Mouse (Mus musculus) lung, postnatal 0 days (tissue): ENCODE data around the gene Krtap4-9. TPM values are rescaled to one million over a fixed set of nuclear protein-coding genes. Genes with fewer than 3 reads are reported as not detected.
"Not testable (repeated sequence)": the region's sequence is repeated elsewhere in the genome, so short reads cannot be mapped to it uniquely, and the experiment has no call there.

Experiments used
- ATAC-seq: fragments of 200-750 bp; cut with Nextera tagmentation; 2 replicates; pipeline ENCODE4 v1.8.0; 2017; ENCODE audit warnings: moderate library complexity
- DNase-seq: peaks from one replicate; pipeline ENCODE4 v3.0.0-alpha.2; 2016; ENCODE audit warnings: low spot score
- H3K27ac ChIP-seq: fragments of 300-500 bp; sonication (generic); 2 replicates; pipeline ENCODE4 v1.5.1; 2014; ENCODE audit warnings: antibody characterized with exemption, mild to moderate bottlenecking, low read length, mixed read lengths
- H3K27me3 ChIP-seq: fragments of 300-500 bp; sonication (generic); replicated peaks from 2 replicates; pipeline ENCODE4 v1.6.1; 2014; ENCODE audit warnings: low read length, mixed read lengths; ENCODE audit not compliant: insufficient read depth
- H3K36me3 ChIP-seq: fragments of 300-500 bp; sonication (generic); 2 replicates; pipeline ENCODE4 v1.6.1; 2014; ENCODE audit warnings: low read length, mixed read lengths; ENCODE audit not compliant: insufficient read depth
- H3K4me1 ChIP-seq: fragments of 300-500 bp; sonication (generic); 2 replicates; pipeline ENCODE4 v1.6.1; 2014; ENCODE audit warnings: antibody characterized with exemption, low read depth, low read length, mixed read lengths; ENCODE audit not compliant: insufficient read depth
- H3K4me2 ChIP-seq: fragments of 300-500 bp; sonication (generic); replicated peaks from 2 replicates; pipeline ENCODE4 v1.6.1; 2014; ENCODE audit warnings: low read depth, mild to moderate bottlenecking, low read length, moderate library complexity, mixed read lengths
- H3K4me3 ChIP-seq: fragments of 300-500 bp; sonication (generic); 2 replicates; pipeline ENCODE4 v1.5.1; 2014; ENCODE audit warnings: low read depth, low read length
- H3K9ac ChIP-seq: fragments of 300-500 bp; sonication (generic); replicated peaks from 2 replicates; pipeline ENCODE4 v1.6.1; 2014; ENCODE audit warnings: low read depth, mild to moderate bottlenecking
- H3K9me3 ChIP-seq: fragments of 300-500 bp; sonication (generic); 2 replicates; pipeline ENCODE4 v1.6.1; 2016; ENCODE audit warnings: low read length, mixed read lengths
- CTCF ChIP-seq: IDR thresholded peaks from 2 replicates; pipeline ENCODE4 v1.5.1; 2016; ENCODE audit warnings: antibody characterized with exemption, mild to moderate bottlenecking
- EP300 ChIP-seq: IDR thresholded peaks from 2 replicates; pipeline ENCODE4 v1.6.1; 2016; ENCODE audit warnings: antibody characterized with exemption, mild to moderate bottlenecking, control low read depth
- WGBS: fragments of 180-500 bp; shearing (Covaris S2); extraction: QIAGEN DNeasy Blood & Tissue Kit; methylation state at CpG from one replicate; pipeline ENCODE4 v1.1.7; 2014; 5-methylcytosine and 5-hydroxymethylcytosine counted together
- polyA plus RNA-seq: library from polyadenylated mRNA; unstranded; fragments of >200 nt; fragmentation: Nextera tagmentation; extraction: Ambion mirVana; gene quantifications from 2 replicates; pipeline ENCODE4 v1.2.1, GENCODE M21; 2015

Krtap4-9 gene
- polyA plus RNA-seq, 1 experiment from 2014 or later = not detected

- DNase-seq = no peak
- H3K9ac ChIP-seq = no peak within 1 kb of the TSS
- H3K36me3 ChIP-seq = no peaks in the 10 kb centered on the region
- 73% methylated on average over 2 of the region's 2 CpGs for WGBS
- H3K4me2 ChIP-seq = no peak within 1 kb of the TSS
- no peak for TF ChIP-seq CTCF
- no peak for TF ChIP-seq EP300
- ATAC-seq = no peak
- H3K27ac ChIP-seq = no peak within 1 kb of the TSS
- H3K4me3 ChIP-seq = no peak within 1 kb of the TSS
- H3K9me3 ChIP-seq = no peaks in the 10 kb centered on the region
- no peaks in the 10 kb centered on the region for H3K27me3 ChIP-seq
- H3K4me1 ChIP-seq = no peaks in the 10 kb centered on the region
Measured at GRCm38 (mm10) chr11:99793367-99793766, 8.4 kb downstream of the Krtap4-9 start, which contains the start of gene Gm11596. Gene Gm11596, minus strand, starts transcription at chr11:99793467.

GRCm38 (mm10) chr11:99798832-99799231, 13.8 kb downstream of the Krtap4-9 start, which contains the start of gene Gm11569:
Gene Gm11569, minus strand, starts transcription at chr11:99798932.
- H3K27me3 ChIP-seq, H3K9me3 ChIP-seq, H3K4me3 ChIP-seq, DNase-seq, H3K27ac ChIP-seq, H3K4me1 ChIP-seq, H3K36me3 ChIP-seq, H3K4me2 ChIP-seq, H3K9ac ChIP-seq, ATAC-seq: not testable (repeated sequence)
- WGBS = no CpG with 5 or more reads among the region's 1 CpGs

- WGBS = no CpG with 5 or more reads among the region's 1 CpGs
- H3K4me2 ChIP-seq, H3K9ac ChIP-seq, H3K4me3 ChIP-seq, H3K9me3 ChIP-seq, H3K27ac ChIP-seq, H3K27me3 ChIP-seq, H3K36me3 ChIP-seq, H3K4me1 ChIP-seq, ATAC-seq, DNase-seq: not testable (repeated sequence)
Measured at GRCm38 (mm10) chr11:99804346-99804745, 19.3 kb downstream of the Krtap4-9 start, which contains the start of gene Gm11554. Gene Gm11554, minus strand, starts transcription at chr11:99804446.

- ATAC-seq, H3K4me3 ChIP-seq, H3K27me3 ChIP-seq: not testable (repeated sequence)
Measured at GRCm38 (mm10) chr11:99809792-99810191, 24.8 kb downstream of the Krtap4-9 start, which contains the start of gene Krtap4-13. Gene Krtap4-13, minus strand, starts transcription at chr11:99809892.

GRCm38 (mm10) chr11:99815566-99815965, 30.6 kb downstream of the Krtap4-9 start, which contains the start of gene Gm11564:
Gene Gm11564, minus strand, starts transcription at chr11:99815666.
- not testable (repeated sequence) for H3K9ac ChIP-seq, H3K27me3 ChIP-seq, H3K27ac ChIP-seq, H3K4me3 ChIP-seq, ATAC-seq, DNase-seq, H3K36me3 ChIP-seq, H3K4me1 ChIP-seq, H3K9me3 ChIP-seq, H3K4me2 ChIP-seq
- WGBS = 73% methylated on average over 2 of the region's 2 CpGs

More at GRCm38 (mm10) chr11:99809792-99810191, 24.8 kb downstream of the Krtap4-9 start, which contains the start of gene Krtap4-13:
- not testable (repeated sequence) for H3K27ac ChIP-seq, H3K4me2 ChIP-seq, H3K9ac ChIP-seq, DNase-seq, H3K4me1 ChIP-seq, H3K9me3 ChIP-seq, H3K36me3 ChIP-seq

Other genes starting within 250 kb of the Krtap4-9 start
- not detected in 2 replicates for gene Krt40, start 242.0 kb upstream of the Krtap4-9 start, polyA plus RNA-seq
- gene Krtap3-3, start 234.3 kb upstream of the Krtap4-9 start, polyA plus RNA-seq = not detected in 2 replicates
- not detected in 2 replicates for gene Krtap3-2, start 228.3 kb upstream of the Krtap4-9 start, polyA plus RNA-seq
- gene Gm11939, start 225.7 kb upstream of the Krtap4-9 start, polyA plus RNA-seq = not detected in 2 replicates
- not detected in 2 replicates for gene Krtap3-1, start 218.6 kb upstream of the Krtap4-9 start, polyA plus RNA-seq
- 0.26 TPM in 1 of 2 replicates, not detected in the other for gene Krtap1-5, start 204.2 kb upstream of the Krtap4-9 start, polyA plus RNA-seq
- gene Krtap1-4, start 201.5 kb upstream of the Krtap4-9 start, polyA plus RNA-seq = not detected in 2 replicates
- not detected in 2 replicates for gene Krtap1-3, start 193.9 kb upstream of the Krtap4-9 start, polyA plus RNA-seq
- not detected in 2 replicates for gene Krtap9-3, start 187.1 kb upstream of the Krtap4-9 start, polyA plus RNA-seq
- gene Gm11938, start 181.9 kb upstream of the Krtap4-9 start, polyA plus RNA-seq = not detected in 2 replicates
- not detected in 2 replicates for gene Gm11937, start 175.0 kb upstream of the Krtap4-9 start, polyA plus RNA-seq
- gene Krtap2-4, start 170.4 kb upstream of the Krtap4-9 start, polyA plus RNA-seq = not detected in 2 replicates
- gene Gm11562, start 164.8 kb upstream of the Krtap4-9 start, polyA plus RNA-seq = not detected in 2 replicates
- not detected in 2 replicates for gene Krtap4-1, start 157.0 kb upstream of the Krtap4-9 start, polyA plus RNA-seq
- gene Krtap4-2, start 150.1 kb upstream of the Krtap4-9 start, polyA plus RNA-seq = not detected in 2 replicates
- not detected in 2 replicates for gene Krtap4-7, start 141.1 kb upstream of the Krtap4-9 start, polyA plus RNA-seq
- not detected in 2 replicates for gene Gm11555, start 135.0 kb upstream of the Krtap4-9 start, polyA plus RNA-seq
- gene Gm11563, start 126.2 kb upstream of the Krtap4-9 start, polyA plus RNA-seq = not detected in 2 replicates
- not detected in 2 replicates for gene Krtap4-6, start 119.2 kb upstream of the Krtap4-9 start, polyA plus RNA-seq
- gene Gm14190, start 94.5 kb upstream of the Krtap4-9 start, polyA plus RNA-seq = not detected in 2 replicates
- gene Gm14180, start 50.9 kb upstream of the Krtap4-9 start, polyA plus RNA-seq = not detected in 2 replicates
- gene Gm11595, start 12.3 kb upstream of the Krtap4-9 start, polyA plus RNA-seq = not detected in 2 replicates
- gene Krtap4-8, start 4.5 kb upstream of the Krtap4-9 start, polyA plus RNA-seq = not detected in 2 replicates
- gene Gm11596, start 8.3 kb downstream of the Krtap4-9 start, polyA plus RNA-seq = not detected in 2 replicates
- not detected in 2 replicates for gene Gm11569, start 13.7 kb downstream of the Krtap4-9 start, polyA plus RNA-seq
- not detected in 2 replicates for gene Gm11554, start 19.2 kb downstream of the Krtap4-9 start, polyA plus RNA-seq
- gene Krtap4-13, start 24.7 kb downstream of the Krtap4-9 start, polyA plus RNA-seq = not detected in 2 replicates
- gene Gm11564, start 30.5 kb downstream of the Krtap4-9 start, polyA plus RNA-seq = not detected in 2 replicates
- not detected in 2 replicates for gene 2300003K06Rik, start 52.9 kb downstream of the Krtap4-9 start, polyA plus RNA-seq
- not detected in 2 replicates for gene Krtap4-16, start 66.4 kb downstream of the Krtap4-9 start, polyA plus RNA-seq
- not detected in 2 replicates for gene Gm11568, start 72.7 kb downstream of the Krtap4-9 start, polyA plus RNA-seq
- not detected in 2 replicates for gene Gm11559, start 79.3 kb downstream of the Krtap4-9 start, polyA plus RNA-seq
- gene Krtap9-1, start 88.2 kb downstream of the Krtap4-9 start, polyA plus RNA-seq = not detected in 2 replicates
- gene Gm11567, start 94.0 kb downstream of the Krtap4-9 start, polyA plus RNA-seq = not detected in 2 replicates
- gene Krtap31-1, start 122.7 kb downstream of the Krtap4-9 start, polyA plus RNA-seq = not detected in 2 replicates
- not detected in 2 replicates for gene Gm11565, start 129.6 kb downstream of the Krtap4-9 start, polyA plus RNA-seq
- not detected in 2 replicates for gene Krtap31-2, start 151.1 kb downstream of the Krtap4-9 start, polyA plus RNA-seq
- gene Krtap9-5, start 163.3 kb downstream of the Krtap4-9 start, polyA plus RNA-seq = not detected in 2 replicates
- gene Krtap29-1, start 193.9 kb downstream of the Krtap4-9 start, polyA plus RNA-seq = not detected in 2 replicates
- gene Krtap16-1, start 201.4 kb downstream of the Krtap4-9 start, polyA plus RNA-seq = not detected in 2 replicates
- 8.4 and 11.5 TPM in 2 replicates for gene Krtap17-1, start 208.8 kb downstream of the Krtap4-9 start, polyA plus RNA-seq
- gene Krt33a, start 231.0 kb downstream of the Krtap4-9 start, polyA plus RNA-seq = 0.17 and 0.23 TPM in 2 replicates
- gene Krt33b, start 244.7 kb downstream of the Krtap4-9 start, polyA plus RNA-seq = 0.16 TPM in 1 of 2 replicates, not detected in the other